In the genomic region with DNA sequence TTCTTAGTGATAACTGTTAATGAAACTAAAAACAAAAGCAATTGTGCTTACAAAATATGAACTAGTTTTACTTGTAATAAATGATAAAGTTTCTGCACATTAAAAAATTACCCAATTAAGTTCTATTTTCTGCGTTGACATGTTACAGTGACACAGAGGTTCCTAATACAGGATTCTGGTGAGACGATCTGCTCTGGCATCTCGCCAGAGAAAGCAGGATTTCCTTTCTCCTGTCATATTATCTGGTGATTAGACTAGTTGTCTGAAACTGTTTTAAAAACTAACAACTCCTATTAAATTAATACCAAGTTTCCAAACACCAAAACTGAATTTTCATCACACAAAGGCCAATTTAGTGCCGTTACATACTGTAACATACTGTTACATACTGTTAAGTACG, we compare ENCODE assay signal across 26 mouse cellular contexts. TPM values are rescaled to one million over a fixed set of nuclear protein-coding genes. Genes with fewer than 3 reads are reported as not detected.
DNase-seq lines count a peak whose midpoint lies in the region; ATAC-seq lines count a peak whose summit lies in the region.
"Had no signal": no experiment of that assay in that cellular context is flagged by ENCODE, and none has a peak within 500 bp of the region (broad histone marks: within the 10 kb centered on the region; RNA-seq: fewer than 3 reads in every experiment).

No protein-coding gene starts in this region.

- H3K4me1 ChIP-seq in heart, embryonic 12.5 days (replicated peaks): no peaks in the 10 kb centered on the region
- H3K4me1 ChIP-seq in midbrain, embryonic 14.5 days (ENCODE audit: control insufficient read depth, insufficient read depth, low read length): no peaks in the 10 kb centered on the region
- no peaks in the 10 kb centered on the region for H3K4me1 ChIP-seq in midbrain, embryonic 13.5 days (replicated peaks)
- H3K4me1 ChIP-seq: forebrain, embryonic 15.5 days; hindbrain, embryonic 12.5 days; intestine, embryonic 15.5 days; limb, embryonic 13.5 days; midbrain, embryonic 15.5 days; stomach, embryonic 15.5 days had no signal

- peaks cover 14% of the 10 kb centered on the region for H3K36me3 ChIP-seq in heart, embryonic 12.5 days
- peaks cover 18% of the 10 kb centered on the region for H3K36me3 ChIP-seq in midbrain, embryonic 14.5 days (ENCODE audit: control insufficient read depth, insufficient read depth, low read length)
- H3K36me3 ChIP-seq in midbrain, embryonic 13.5 days: peaks cover 19% of the 10 kb centered on the region

- no peak overlapping the region for H3K27ac ChIP-seq in heart, embryonic 12.5 days (ENCODE audit: poor library complexity, severe bottlenecking)
- no peak overlapping the region for H3K27ac ChIP-seq in midbrain, embryonic 14.5 days (replicated peaks; ENCODE audit: low read depth, low read length)
- H3K27ac ChIP-seq in midbrain, embryonic 13.5 days: no peak overlapping the region
- H3K27ac ChIP-seq: forebrain, embryonic 15.5 days; heart, adult 2 months; heart, embryonic 13.5 days; hindbrain, embryonic 12.5 days; hindbrain, postnatal 0 days; intestine, embryonic 15.5 days; limb, embryonic 13.5 days; midbrain, embryonic 15.5 days; stomach, embryonic 15.5 days had no signal

- H3K9ac ChIP-seq in heart, embryonic 12.5 days: no peak overlapping the region
- H3K9ac ChIP-seq in midbrain, embryonic 14.5 days (replicated peaks; ENCODE audit: low read length): no peak overlapping the region
- no peak overlapping the region for H3K9ac ChIP-seq in midbrain, embryonic 13.5 days (replicated peaks)
- H3K9ac ChIP-seq: forebrain, embryonic 15.5 days; heart, embryonic 13.5 days; hindbrain, embryonic 12.5 days; intestine, embryonic 15.5 days; limb, embryonic 13.5 days; midbrain, embryonic 15.5 days; stomach, embryonic 15.5 days had no signal

- 69% methylated on average over 5 of the region's 5 CpGs for WGBS in heart, embryonic 12.5 days
- 75% methylated on average over 5 of the region's 5 CpGs for WGBS in midbrain, embryonic 14.5 days
- WGBS in midbrain, embryonic 13.5 days: 81% methylated on average over 5 of the region's 5 CpGs

- H3K4me3 ChIP-seq in heart, embryonic 12.5 days: no peak overlapping the region
- no peak overlapping the region for H3K4me3 ChIP-seq in midbrain, embryonic 14.5 days (replicated peaks; ENCODE audit: low read depth, low read length)
- no peak overlapping the region for H3K4me3 ChIP-seq in midbrain, embryonic 13.5 days (replicated peaks)
- H3K4me3 ChIP-seq: forebrain, embryonic 15.5 days; heart, adult 2 months; heart, embryonic 13.5 days; hindbrain, embryonic 12.5 days; intestine, embryonic 15.5 days; limb, embryonic 13.5 days; megakaryocyte, embryonic 14.5 days; midbrain, embryonic 15.5 days; stomach, embryonic 15.5 days had no signal

- no peak overlapping the region for H3K4me2 ChIP-seq in heart, embryonic 12.5 days
- no peak overlapping the region for H3K4me2 ChIP-seq in midbrain, embryonic 14.5 days (ENCODE audit: low read length)
- H3K4me2 ChIP-seq in midbrain, embryonic 13.5 days (replicated peaks): no peak overlapping the region
- H3K4me2 ChIP-seq: forebrain, embryonic 15.5 days; heart, embryonic 13.5 days; hindbrain, embryonic 12.5 days; intestine, embryonic 15.5 days; limb, embryonic 13.5 days; liver, embryonic 11.5 days; midbrain, embryonic 15.5 days; stomach, embryonic 15.5 days had no signal

- intact Hi-C loops in heart, postnatal 14 days (cut with DNase I): no loop called here

- ATAC-seq in heart, embryonic 12.5 days (ENCODE audit: insufficient number of reproducible peaks, low FRiP score): no peak
- no peak for ATAC-seq in midbrain, embryonic 14.5 days (ENCODE audit: low FRiP score, low TSS enrichment)
- no peak for ATAC-seq in midbrain, embryonic 13.5 days
- ATAC-seq: forebrain, embryonic 15.5 days; hindbrain, postnatal 0 days; intestine, embryonic 15.5 days; midbrain, embryonic 15.5 days had no signal

- peak; percentile 4 for DNase-seq in adrenal gland, postnatal 10 days
- DNase-seq in adrenal gland, postnatal 4 days (ENCODE audit: low spot score in 2 of 2): no peak
- DNase-seq in heart, postnatal 14 days: peak; percentile 4 to 8
- peak; percentile 19 for DNase-seq in kidney, postnatal 14 days
- no peak for DNase-seq in kidney, adult 11 months
- DNase-seq in midbrain, embryonic 14.5 days: peak; percentile 25
- DNase-seq: adrenal gland, postnatal 25 days; cerebellum, adult 2 months; cerebellum, postnatal 36 days; heart, adult 2 months; layer of hippocampus, adult 9-11 months; lung, postnatal 36 days; right cerebral cortex, postnatal 25 days had no signal

- no peaks in the 10 kb centered on the region for H3K27me3 ChIP-seq in heart, embryonic 12.5 days (replicated peaks)
- no peaks in the 10 kb centered on the region for H3K27me3 ChIP-seq in midbrain, embryonic 14.5 days (ENCODE audit: control insufficient read depth, insufficient read depth, low read length)
- H3K27me3 ChIP-seq in midbrain, embryonic 13.5 days: no peaks in the 10 kb centered on the region
- H3K27me3 ChIP-seq: forebrain, embryonic 15.5 days; heart, embryonic 13.5 days; hindbrain, embryonic 12.5 days; intestine, embryonic 15.5 days; limb, embryonic 13.5 days; megakaryocyte, embryonic 14.5 days; midbrain, embryonic 15.5 days; stomach, embryonic 15.5 days had no signal

- H3K9me3 ChIP-seq in heart, embryonic 12.5 days (replicated peaks): no peaks in the 10 kb centered on the region
- no peaks in the 10 kb centered on the region for H3K9me3 ChIP-seq in midbrain, embryonic 14.5 days (ENCODE audit: control insufficient read depth, low read length)
- H3K9me3 ChIP-seq in midbrain, embryonic 13.5 days: no peaks in the 10 kb centered on the region
- H3K9me3 ChIP-seq: forebrain, embryonic 15.5 days; G1E; heart, embryonic 13.5 days; hindbrain, embryonic 12.5 days; intestine, embryonic 15.5 days; limb, embryonic 13.5 days; megakaryocyte, embryonic 14.5 days; midbrain, embryonic 15.5 days; stomach, embryonic 15.5 days had no signal

RNA-seq across cellular contexts. Expression of gene Impad1, which starts 27.3 kb away (rescaled TPM):
- total RNA-seq in adrenal gland, postnatal 10 days (2021): 10 to 100 TPM; 39.4 to 42.9 TPM
- 10 to 100 TPM; 60.2 to 60.4 TPM for total RNA-seq in adrenal gland, postnatal 4 days (2021)
- 10 to 100 TPM; 27.2 to 27.4 TPM for total RNA-seq in heart, postnatal 14 days (2021)
- polyA plus RNA-seq in heart, embryonic 12.5 days (2016; fragmentation: Nextera tagmentation; extraction: Ambion mirVana): 42.4 and 44.2 TPM in 2 replicates
- 55.4 and 56.0 TPM in 2 replicates for polyA plus RNA-seq in midbrain, embryonic 14.5 days (2014; fragmentation: Nextera tagmentation; extraction: Ambion mirVana)
- polyA plus RNA-seq in midbrain, embryonic 13.5 days (2015; fragmentation: Nextera tagmentation; extraction: Ambion mirVana): 37.6 and 37.8 TPM in 2 replicates

Comparison
In these comparisons a context has a peak if more than half of its experiments do, and no peak if none do; other contexts are left out.
1. DNase-seq: peak in adrenal gland, postnatal 10 days (single experiment), heart, postnatal 14 days (2 of 2), kidney, postnatal 14 days (single experiment) and midbrain, embryonic 14.5 days (single experiment); none in adrenal gland, postnatal 4 days (0 of 2) and kidney, adult 11 months (single experiment).